Mouse (Mus musculus) heart, embryonic 11.5 days (tissue): ENCODE results near the gene Ccne1. TPM values are rescaled to one million over a fixed set of nuclear protein-coding genes. Genes with fewer than 3 reads are reported as not detected.

Source experiments
- ATAC-seq: fragments of 200-750 bp; cut with Nextera tagmentation; replicated peaks from 2 replicates; pipeline ENCODE4 v1.8.0; 2017; ENCODE audit warnings: moderate library complexity; ENCODE audit not compliant: insufficient number of reproducible peaks, low FRiP score, low TSS enrichment
- H3K27ac ChIP-seq: fragments of 300-500 bp; sonication (generic); 2 replicates; pipeline ENCODE4 v1.5.1; 2014; ENCODE audit warnings: mild to moderate bottlenecking, low read depth, low read length
- H3K27me3 ChIP-seq: fragments of 300-500 bp; sonication (generic); 2 replicates; pipeline ENCODE4 v1.6.1; 2014; ENCODE audit warnings: mild to moderate bottlenecking, low read length, mixed read lengths; ENCODE audit not compliant: control insufficient read depth, insufficient read depth
- H3K36me3 ChIP-seq: fragments of 300-500 bp; sonication (generic); 2 replicates; pipeline ENCODE4 v1.6.1; 2014; ENCODE audit warnings: mild to moderate bottlenecking, low read length, moderate library complexity, mixed read lengths; ENCODE audit not compliant: control insufficient read depth, insufficient read depth
- H3K4me1 ChIP-seq: fragments of 300-500 bp; sonication (generic); 2 replicates; pipeline ENCODE4 v1.6.1; 2014; ENCODE audit warnings: low read length; ENCODE audit not compliant: control insufficient read depth, insufficient read depth
- H3K4me2 ChIP-seq: fragments of 300-500 bp; sonication (generic); 2 replicates; pipeline ENCODE4 v1.6.1; 2014; ENCODE audit warnings: mild to moderate bottlenecking, moderate library complexity
- H3K4me3 ChIP-seq: fragments of 300-500 bp; sonication (generic); 2 replicates; pipeline ENCODE4 v1.5.1; 2014; ENCODE audit warnings: low read depth, low read length
- H3K9ac ChIP-seq: fragments of 300-500 bp; sonication (generic); 2 replicates; pipeline ENCODE4 v1.6.1; 2014; ENCODE audit warnings: mild to moderate bottlenecking, low read depth, low read length, moderate library complexity
- H3K9me3 ChIP-seq: fragments of 300-500 bp; sonication (generic); replicated peaks from 2 replicates; pipeline ENCODE4 v1.6.1; 2016; ENCODE audit warnings: low read length; ENCODE audit not compliant: control insufficient read depth
- WGBS: fragments of 180-500 bp; shearing (Covaris S2); extraction: QIAGEN DNeasy Blood & Tissue Kit; methylation state at CpG from one replicate; pipeline ENCODE4 v1.1.7; 2014; ENCODE audit not compliant: insufficient replicate concordance; 5-methylcytosine and 5-hydroxymethylcytosine counted together
- polyA plus RNA-seq: library from polyadenylated mRNA; unstranded; fragments of >200 nt; fragmentation: Nextera tagmentation; extraction: Ambion mirVana; gene quantifications from 2 replicates; pipeline ENCODE4 v1.2.1, GENCODE M21; 2014

Ccne1 gene
- polyA plus RNA-seq, 1 experiment from 2014 or later, result 54.3 TPM

GRCm38 (mm10) chr7:38088456-38088855 is 18.9 kb downstream of the Ccne1 start:
- WGBS, result 37% methylated on average over 2 of the region's 2 CpGs
- H3K36me3 ChIP-seq, result no peaks in the 10 kb centered on the region
- H3K4me1 ChIP-seq, result peaks cover 13% of the 10 kb centered on the region
- no peak for ATAC-seq
- no peaks in the 10 kb centered on the region for H3K27me3 ChIP-seq
- H3K9me3 ChIP-seq, result no peaks in the 10 kb centered on the region
- no peak overlapping the region for H3K4me3 ChIP-seq
- no peak overlapping the region for H3K27ac ChIP-seq
- H3K9ac ChIP-seq, result no peak overlapping the region
- H3K4me2 ChIP-seq, result no peak overlapping the region

- no peak overlapping the region for H3K4me2 ChIP-seq
- peaks cover 13% of the 10 kb centered on the region for H3K4me1 ChIP-seq
- H3K4me3 ChIP-seq, result no peak overlapping the region
- H3K27me3 ChIP-seq, result no peaks in the 10 kb centered on the region
- H3K9ac ChIP-seq, result no peak overlapping the region
- 81% methylated on average over 8 of the region's 8 CpGs for WGBS
- no peak for ATAC-seq
- H3K27ac ChIP-seq, result no peak overlapping the region
- H3K36me3 ChIP-seq, result no peaks in the 10 kb centered on the region
- no peaks in the 10 kb centered on the region for H3K9me3 ChIP-seq
Measured at GRCm38 (mm10) chr7:38087856-38088255, 19.5 kb downstream of the Ccne1 start.

GRCm38 (mm10) chr7:38086401-38086800 is 20.9 kb downstream of the Ccne1 start:
- Histone ChIP-seq H3K9me3 (no peaks in the 10 kb centered on the region), H3K36me3 (no peaks in the 10 kb centered on the region), H3K4me3 (no peak overlapping the region), H3K4me1 (peaks cover 13% of the 10 kb centered on the region), H3K4me2 (peak overlapping the region; percentile 70), H3K9ac (0 out of 2 replicates have a peak overlapping the region, but pooled peaks have one; percentile 12), H3K27me3 (no peaks in the 10 kb centered on the region), H3K27ac (no peak overlapping the region)
- ATAC-seq, result no peak
- 40% methylated on average over 8 of the region's 8 CpGs for WGBS

GRCm38 (mm10) chr7:38085573-38086211 is 21.6 kb downstream of the Ccne1 start:
- H3K4me3 ChIP-seq, result peak overlapping the region; percentile 46
- H3K4me1 ChIP-seq, result peaks cover 13% of the 10 kb centered on the region
- peak overlapping the region; percentile 56; the same call in 1 of the 2 replicates for H3K9ac ChIP-seq
- ATAC-seq, result peak; percentile 12; the same call in 1 of the 2 replicates
- no peak overlapping the region for H3K27ac ChIP-seq
- H3K36me3 ChIP-seq, result no peaks in the 10 kb centered on the region
- 1% methylated on average over 35 of the region's 35 CpGs for WGBS
- no peaks in the 10 kb centered on the region for H3K27me3 ChIP-seq
- H3K4me2 ChIP-seq, result peak overlapping the region; percentile 70
- no peaks in the 10 kb centered on the region for H3K9me3 ChIP-seq

GRCm38 (mm10) chr7:38084778-38085572 is 22.4 kb downstream of the Ccne1 start:
- peak; percentile 96 for ATAC-seq

GRCm38 (mm10) chr7:38082971-38083370 is 24.4 kb downstream of the Ccne1 start:
- Histone ChIP-seq H3K9ac (no peak overlapping the region), H3K4me2 (no peak overlapping the region), H3K4me3 (no peak overlapping the region), H3K9me3 (no peaks in the 10 kb centered on the region), H3K27me3 (no peaks in the 10 kb centered on the region), H3K27ac (no peak overlapping the region), H3K36me3 (no peaks in the 10 kb centered on the region), H3K4me1 (peaks cover 13% of the 10 kb centered on the region)
- ATAC-seq, result no peak

More at GRCm38 (mm10) chr7:38084778-38085572, 22.4 kb downstream of the Ccne1 start:
- H3K4me2 ChIP-seq, result peak overlapping the region; percentile 70
- H3K27me3 ChIP-seq, result no peaks in the 10 kb centered on the region
- no peak overlapping the region for H3K27ac ChIP-seq
- no peaks in the 10 kb centered on the region for H3K36me3 ChIP-seq
- H3K4me3 ChIP-seq, result peak overlapping the region; percentile 46
- H3K9me3 ChIP-seq, result no peaks in the 10 kb centered on the region
- H3K9ac ChIP-seq, result peak overlapping the region; percentile 56; the same call in 1 of the 2 replicates
- peaks cover 13% of the 10 kb centered on the region for H3K4me1 ChIP-seq
- WGBS, result under 1% methylated on average over 59 of the region's 65 CpGs

GRCm38 (mm10) chr7:38077189-38077588 is 30.1 kb downstream of the Ccne1 start:
- Histone ChIP-seq H3K27ac (no peak overlapping the region), H3K36me3 (no peaks in the 10 kb centered on the region), H3K4me3 (no peak overlapping the region), H3K9ac (no peak overlapping the region), H3K4me1 (no peaks in the 10 kb centered on the region), H3K4me2 (no peak overlapping the region), H3K27me3 (no peaks in the 10 kb centered on the region), H3K9me3 (no peaks in the 10 kb centered on the region)
- ATAC-seq, result no peak
- WGBS, result 63% methylated on average over 7 of the region's 7 CpGs

- no peak overlapping the region for H3K4me2 ChIP-seq
- WGBS, result 61% methylated on average over 6 of the region's 6 CpGs
- H3K4me3 ChIP-seq, result no peak overlapping the region
- no peaks in the 10 kb centered on the region for H3K4me1 ChIP-seq
- no peak overlapping the region for H3K9ac ChIP-seq
- H3K9me3 ChIP-seq, result no peaks in the 10 kb centered on the region
- H3K27me3 ChIP-seq, result no peaks in the 10 kb centered on the region
- no peak overlapping the region for H3K27ac ChIP-seq
- no peaks in the 10 kb centered on the region for H3K36me3 ChIP-seq
- ATAC-seq, result no peak
Measured at GRCm38 (mm10) chr7:38075487-38075886, 31.8 kb downstream of the Ccne1 start.
